Mouse (Mus musculus) urinary bladder, postnatal 14 days (tissue): ENCODE results near the gene Dhrs7.
A peak's percentile ranks its signal among the peaks of the same experiment; 100 is the strongest.

Source experiments
- DNase-seq: peaks from one replicate; pipeline ENCODE4 v3.0.0; 2021; ENCODE audit warnings: low spot score

The Dhrs7 gene

GRCm38 (mm10) chr12:72655775-72656174 lies 8.9 kb downstream of the Dhrs7 start:
- no peak for DNase-seq

- peak; percentile 65 for DNase-seq
Observed at GRCm38 (mm10) chr12:72654698-72655097, 10.0 kb downstream of the Dhrs7 start.

GRCm38 (mm10) chr12:72649611-72650330 lies 14.9 kb downstream of the Dhrs7 start, which contains the start of gene Gm4756:
Gene Gm4756 (minus strand): TSS chr12:72649661.
- DNase-seq: no peak

- DNase-seq: no peak
Observed at GRCm38 (mm10) chr12:72648921-72649320, 15.8 kb downstream of the Dhrs7 start.

GRCm38 (mm10) chr12:72638025-72638424 lies 26.7 kb downstream of the Dhrs7 start:
- DNase-seq: no peak

GRCm38 (mm10) chr12:72628751-72629150 lies 36.0 kb downstream of the Dhrs7 start:
- no peak for DNase-seq

GRCm38 (mm10) chr12:72622853-72623496 lies 41.7 kb downstream of the Dhrs7 start:
- DNase-seq: no peak

- DNase-seq: no peak
Observed at GRCm38 (mm10) chr12:72621441-72621840, 43.3 kb downstream of the Dhrs7 start.

- DNase-seq: no peak
Observed at GRCm38 (mm10) chr12:72620856-72621255, 43.9 kb downstream of the Dhrs7 start.

GRCm38 (mm10) chr12:72612053-72612452 lies 52.7 kb downstream of the Dhrs7 start:
- DNase-seq: no peak
